Mouse (Mus musculus) skeletal muscle tissue, adult 2 months (tissue): ENCODE measurements around the gene Oxct2b.
"Not testable (repeated sequence)": the region's sequence is repeated elsewhere in the genome, so short reads cannot be mapped to it uniquely, and the experiment has no call there.

ENCODE experiments used
- DNase-seq: peaks from one replicate; pipeline ENCODE4 v3.0.0-alpha.2; 2012; ENCODE audit warnings: low read depth, low spot score

The Oxct2b gene

DNA sequence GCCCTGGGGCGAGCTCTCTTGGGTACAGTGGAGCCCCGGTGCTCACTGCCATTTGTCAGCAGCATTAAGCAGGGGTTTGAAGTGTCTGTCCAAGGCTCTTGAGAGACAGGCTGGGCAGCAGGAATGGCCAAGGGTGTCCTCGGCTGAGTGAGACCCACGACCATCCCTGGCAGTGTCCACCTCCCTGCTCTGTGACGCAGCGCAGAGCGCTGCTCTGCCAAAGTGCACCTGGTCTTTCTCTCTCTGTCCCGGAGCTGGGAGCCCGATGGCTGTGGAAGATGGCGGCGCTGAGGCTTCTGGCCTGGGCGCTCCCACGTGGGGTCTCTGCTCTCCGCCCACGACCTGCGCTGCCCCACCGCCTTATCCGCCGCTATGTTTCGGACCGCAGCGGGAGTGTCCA is at the start of gene Oxct2b:
Oxct2b (plus strand) TSS at position 256 of the 400 bp plus-strand sequence.
- no peak for DNase-seq

DNA sequence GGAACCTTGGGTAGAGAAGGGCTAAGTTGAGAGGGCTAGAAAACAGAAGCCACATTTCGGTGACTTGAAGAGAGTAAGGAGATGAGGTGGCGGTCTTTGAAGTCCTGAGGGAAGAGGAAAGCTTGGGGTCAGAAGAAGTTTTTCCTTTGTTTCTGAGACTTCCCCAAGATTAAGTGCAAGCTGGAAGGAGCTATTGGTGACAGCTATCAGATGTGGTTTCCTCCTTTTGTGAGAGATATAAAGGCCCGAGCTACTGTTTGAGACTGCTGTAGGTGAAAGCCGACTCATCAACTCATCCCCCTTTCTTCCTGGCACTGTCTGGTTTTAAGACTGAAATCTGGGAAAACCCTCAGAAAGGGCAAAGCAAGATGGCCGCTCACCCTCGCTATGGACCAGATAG is 47.4 kb upstream of the Oxct2b start:
- DNase-seq: no peak

DNA sequence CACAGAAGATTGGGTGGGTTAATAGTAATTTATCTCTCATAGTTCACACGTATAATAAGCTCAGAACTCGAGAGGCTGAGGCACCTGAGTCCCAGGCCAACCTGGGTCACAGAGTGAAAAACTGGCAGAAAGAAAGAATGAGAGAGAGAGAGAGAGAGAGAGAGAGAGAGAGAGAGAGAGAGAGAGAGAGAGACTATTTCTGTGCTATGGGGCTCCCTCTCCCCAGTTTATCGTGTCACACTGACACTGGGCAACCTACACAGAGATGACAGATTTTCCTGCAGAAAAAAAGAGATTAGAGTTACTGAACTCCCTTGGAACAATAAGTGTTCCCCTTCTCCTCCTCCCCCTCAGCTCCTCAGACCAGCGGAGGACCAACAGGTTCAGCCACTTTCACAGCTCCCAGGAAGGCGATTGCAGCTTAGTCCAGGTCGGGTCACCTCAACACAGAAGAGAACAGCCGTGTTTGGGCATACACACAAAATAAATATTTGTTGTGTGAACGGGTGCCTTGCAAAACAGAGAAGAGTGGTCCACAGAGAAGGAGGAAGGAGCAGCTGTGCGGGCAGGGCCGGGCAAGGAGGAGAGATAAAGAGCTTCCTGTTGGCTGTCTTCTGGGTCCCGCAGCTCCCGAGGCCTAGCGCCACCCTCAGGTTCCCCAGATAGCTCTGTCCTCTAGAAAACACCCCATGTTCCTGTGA is 44.6 kb upstream of the Oxct2b start:
- DNase-seq: no peak

DNA sequence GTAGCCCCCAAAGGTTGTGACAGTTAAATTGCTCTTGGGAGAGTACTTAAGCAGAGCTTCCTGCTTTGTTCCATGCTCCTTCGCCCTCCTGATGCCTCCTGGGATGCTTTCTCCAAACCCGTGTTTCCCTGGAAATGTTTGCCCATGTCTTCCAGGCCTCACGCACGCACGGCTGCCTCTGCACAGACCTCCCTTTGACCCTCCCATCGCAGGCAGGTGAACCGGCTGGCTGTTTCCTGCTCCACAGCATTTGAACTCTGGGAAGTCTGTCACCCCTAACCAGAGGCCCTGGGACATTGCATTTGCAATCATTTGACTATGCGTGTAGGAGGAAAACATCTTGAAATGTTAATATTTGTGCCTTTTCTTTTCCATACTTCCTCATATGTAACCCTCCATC is 39.1 kb upstream of the Oxct2b start:
- DNase-seq: no peak

DNA sequence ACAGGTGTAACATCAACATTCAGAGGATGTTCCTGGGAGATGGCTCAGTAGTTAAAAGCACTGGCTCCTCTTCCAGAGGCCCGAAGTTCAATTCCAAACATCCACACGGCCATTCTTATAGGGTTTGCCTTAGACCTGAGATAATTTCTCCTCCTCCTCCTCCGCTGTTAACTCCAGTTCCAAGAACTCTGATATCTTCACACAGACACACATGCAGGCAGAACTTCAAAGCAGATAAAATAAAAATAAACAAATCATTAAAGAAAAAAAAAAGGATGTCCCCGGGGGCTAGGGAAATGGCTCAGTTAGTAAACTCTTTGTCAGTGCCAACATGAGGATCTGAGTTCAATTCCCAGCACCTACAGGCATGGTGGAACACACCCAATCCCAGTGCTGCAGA is 37.8 kb upstream of the Oxct2b start:
- no peak for DNase-seq

DNA sequence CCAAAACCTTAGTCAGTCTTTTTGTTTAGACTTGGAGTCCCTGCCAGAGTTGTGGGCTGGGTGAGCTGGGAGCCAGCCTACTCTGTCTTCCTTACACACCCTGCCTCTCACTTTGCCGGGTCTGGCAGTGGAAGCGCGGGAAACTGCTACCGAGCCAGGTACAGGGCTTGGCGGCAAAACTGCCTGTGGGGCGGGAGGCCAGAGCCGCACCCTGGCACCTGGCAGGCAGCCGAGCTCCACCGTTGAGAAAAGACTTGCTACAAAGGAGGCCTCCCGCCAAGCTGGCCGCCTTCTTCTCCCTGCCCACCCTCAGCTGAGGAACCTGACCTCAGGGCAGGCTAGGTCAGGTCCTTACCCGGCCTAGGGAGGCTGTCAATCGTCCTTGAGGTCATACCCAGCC is 35.3 kb upstream of the Oxct2b start:
- DNase-seq: no peak

DNA sequence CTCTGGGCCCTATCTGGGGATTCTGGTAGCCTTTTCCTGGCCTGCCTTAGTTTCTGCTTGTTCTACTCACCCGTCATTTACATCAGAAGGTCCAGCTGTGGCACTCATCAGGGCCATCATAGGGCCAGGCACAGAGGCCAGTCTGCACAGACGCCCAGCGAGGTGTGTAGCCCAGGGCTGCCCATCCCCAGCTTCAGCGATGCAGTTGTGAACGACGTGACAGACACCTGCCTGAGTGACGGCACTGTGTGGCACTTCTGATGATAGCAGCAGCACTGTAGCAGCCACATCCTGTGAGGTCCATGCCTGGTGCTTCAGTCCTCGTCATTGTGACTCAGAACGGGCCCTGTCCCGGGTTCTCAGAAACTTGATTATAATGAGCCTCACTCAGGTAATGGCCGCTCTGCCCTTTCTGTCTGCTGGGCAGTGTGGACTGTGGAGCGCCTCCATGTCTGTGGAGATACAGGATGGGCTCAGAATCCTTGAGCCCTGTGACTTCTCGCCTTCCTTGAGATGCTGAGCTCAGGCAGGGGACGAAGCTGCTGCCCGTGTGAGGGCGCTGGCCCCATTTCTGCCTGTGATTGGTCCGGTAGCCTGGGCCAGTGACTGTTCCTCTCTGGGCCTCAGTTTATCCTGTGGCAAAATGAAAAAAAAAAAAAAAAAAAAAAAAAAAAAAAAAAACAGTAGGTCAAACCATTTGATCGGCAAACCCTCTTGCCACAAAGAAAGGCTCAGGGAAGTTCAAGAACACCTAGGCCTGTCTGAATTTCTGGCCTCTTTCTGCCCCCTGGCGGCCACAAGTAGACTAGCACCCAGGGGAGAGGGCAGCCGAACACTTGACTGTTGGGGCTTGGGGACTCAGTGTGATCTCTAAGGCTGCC is 33.5 kb upstream of the Oxct2b start:
- peak; percentile 47 for DNase-seq

DNA sequence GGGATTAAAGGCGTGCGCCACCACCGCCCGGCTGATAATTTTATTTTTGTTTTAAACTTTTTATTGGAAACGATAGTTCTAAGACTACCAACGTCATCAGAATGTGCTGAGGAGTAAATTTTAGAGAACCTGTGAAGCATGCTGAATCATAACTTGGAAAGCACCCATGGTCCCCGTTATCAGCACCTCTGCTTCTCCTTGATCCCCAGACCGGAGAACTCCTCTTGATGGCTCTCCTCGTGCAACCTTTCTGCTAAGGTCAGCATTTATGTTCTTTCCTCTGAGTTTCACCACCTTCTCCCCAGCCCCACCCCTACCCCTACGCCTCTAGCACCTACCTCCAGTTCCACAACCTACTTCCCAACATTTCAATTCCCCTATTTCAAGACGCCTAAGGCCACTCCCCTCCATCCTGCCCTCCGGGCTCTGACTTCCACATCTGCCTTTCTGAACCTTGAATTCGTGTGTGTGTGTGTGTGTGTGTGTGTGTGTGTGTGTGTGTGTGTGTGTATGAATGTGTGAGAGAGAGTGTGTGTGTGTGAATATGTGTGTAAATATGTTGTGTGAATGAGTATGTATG is 32.7 kb upstream of the Oxct2b start:
- DNase-seq: no peak

DNA sequence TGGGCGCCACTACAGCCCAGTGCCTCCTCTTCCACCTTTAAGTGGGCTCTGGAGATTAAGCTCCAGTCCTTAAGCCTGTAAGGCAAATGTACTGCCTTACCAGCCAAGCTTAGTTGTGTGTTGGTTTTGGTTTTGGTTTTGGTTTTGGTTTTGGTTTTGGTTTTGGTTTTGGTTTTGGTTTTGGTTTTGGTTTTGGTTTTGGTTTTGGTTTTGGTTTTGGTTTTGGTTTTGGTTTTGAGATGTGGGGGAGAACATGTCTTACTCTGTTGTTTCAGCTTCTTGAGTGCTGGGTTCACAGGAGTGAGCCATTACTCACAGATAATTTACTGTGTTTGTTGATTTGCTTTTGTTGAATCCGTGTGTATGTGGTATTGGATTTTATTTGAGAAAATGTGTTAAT is 30.8 kb upstream of the Oxct2b start:
- no peak for DNase-seq

DNA sequence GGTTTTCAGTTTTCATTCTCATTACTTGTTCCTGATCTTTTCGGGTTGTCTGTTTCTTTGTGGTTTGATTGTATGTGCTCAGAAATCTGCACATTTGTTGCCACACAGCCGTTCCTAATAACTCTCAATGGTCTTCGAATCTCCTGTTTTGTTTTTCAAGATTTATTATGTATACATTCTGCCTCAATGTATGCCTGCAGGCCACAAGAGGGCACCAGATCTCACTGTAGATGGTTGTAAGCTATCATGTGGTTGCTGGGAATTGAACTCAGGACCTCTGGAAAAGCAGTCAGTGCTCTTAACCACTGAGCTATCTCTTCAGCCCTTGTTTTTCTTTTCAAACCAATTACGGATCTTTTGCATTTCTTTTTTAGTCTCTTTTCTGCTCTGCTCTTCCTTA is 29.7 kb upstream of the Oxct2b start:
- no peak for DNase-seq

DNA sequence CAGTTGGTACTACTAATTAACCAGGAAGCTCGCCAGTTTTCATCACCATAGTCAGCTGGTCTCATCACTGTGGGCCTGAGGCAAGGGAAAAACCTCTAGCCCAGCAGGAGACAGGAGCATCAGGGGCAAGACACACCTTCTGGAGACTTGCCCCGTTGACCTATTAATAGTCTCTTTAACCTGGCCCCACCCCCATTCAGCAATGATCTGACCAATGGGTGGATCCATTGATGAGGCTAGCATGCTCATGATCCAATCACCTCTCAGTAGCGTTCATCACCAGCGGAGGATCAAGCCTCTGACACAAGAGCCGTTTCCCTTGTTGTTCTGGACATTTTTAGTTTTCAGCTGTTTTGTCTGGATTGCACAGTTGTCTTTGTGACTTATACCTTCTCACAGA is 23.4 kb upstream of the Oxct2b start:
- DNase-seq: no peak

DNA sequence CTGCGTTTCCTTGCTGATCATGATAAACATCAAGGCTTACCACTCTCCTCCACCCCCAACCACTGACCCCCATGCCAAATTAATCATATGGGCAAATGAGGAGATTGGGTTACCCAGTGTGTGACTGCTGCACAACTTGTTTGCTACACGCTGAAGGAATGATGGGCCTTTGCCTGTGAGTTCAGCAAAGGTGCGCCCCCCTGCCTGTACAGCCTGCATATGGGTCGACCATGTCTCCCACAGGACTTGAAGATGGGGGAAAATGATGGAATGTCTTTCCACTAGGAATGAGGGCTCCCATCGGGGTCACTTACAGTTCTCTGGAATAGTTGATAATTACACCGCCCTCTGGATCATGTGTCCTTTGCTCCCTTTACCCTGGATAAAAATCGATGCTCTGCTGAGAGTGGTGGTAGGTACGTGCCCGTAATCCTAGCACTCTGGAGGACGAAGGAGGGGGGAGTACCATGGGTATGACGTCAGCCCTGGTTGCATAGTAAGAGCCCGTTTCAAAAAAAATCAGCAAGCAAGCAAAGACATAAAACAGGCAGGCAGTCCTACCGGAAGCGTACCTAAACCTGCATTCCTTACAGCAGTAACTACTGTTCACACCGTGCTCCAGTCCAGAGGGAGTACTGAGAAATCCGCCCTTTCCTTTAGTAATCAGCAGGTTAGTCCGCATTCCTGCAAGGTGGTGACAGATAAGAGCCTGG is 22.8 kb upstream of the Oxct2b start:
- no peak for DNase-seq

DNA sequence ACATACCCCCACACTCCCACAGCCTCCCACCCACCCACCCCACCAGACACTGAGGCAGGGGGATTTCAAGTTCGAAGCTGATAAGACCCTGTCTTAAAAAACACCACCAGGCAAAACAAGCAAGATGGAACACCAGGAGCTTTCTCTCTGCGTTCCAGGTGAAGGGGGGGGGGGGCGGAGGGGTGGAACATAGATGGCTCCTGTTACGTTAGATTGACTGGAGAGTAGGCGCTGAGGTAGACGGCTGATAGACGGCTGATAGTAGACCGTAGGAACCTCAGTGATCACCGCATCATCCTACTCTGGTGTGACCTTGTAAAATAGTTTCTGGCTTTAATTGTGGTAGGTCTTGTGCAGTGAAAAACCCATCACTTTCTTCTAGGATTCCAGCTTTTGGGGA is 22.2 kb upstream of the Oxct2b start:
- DNase-seq: no peak

DNA sequence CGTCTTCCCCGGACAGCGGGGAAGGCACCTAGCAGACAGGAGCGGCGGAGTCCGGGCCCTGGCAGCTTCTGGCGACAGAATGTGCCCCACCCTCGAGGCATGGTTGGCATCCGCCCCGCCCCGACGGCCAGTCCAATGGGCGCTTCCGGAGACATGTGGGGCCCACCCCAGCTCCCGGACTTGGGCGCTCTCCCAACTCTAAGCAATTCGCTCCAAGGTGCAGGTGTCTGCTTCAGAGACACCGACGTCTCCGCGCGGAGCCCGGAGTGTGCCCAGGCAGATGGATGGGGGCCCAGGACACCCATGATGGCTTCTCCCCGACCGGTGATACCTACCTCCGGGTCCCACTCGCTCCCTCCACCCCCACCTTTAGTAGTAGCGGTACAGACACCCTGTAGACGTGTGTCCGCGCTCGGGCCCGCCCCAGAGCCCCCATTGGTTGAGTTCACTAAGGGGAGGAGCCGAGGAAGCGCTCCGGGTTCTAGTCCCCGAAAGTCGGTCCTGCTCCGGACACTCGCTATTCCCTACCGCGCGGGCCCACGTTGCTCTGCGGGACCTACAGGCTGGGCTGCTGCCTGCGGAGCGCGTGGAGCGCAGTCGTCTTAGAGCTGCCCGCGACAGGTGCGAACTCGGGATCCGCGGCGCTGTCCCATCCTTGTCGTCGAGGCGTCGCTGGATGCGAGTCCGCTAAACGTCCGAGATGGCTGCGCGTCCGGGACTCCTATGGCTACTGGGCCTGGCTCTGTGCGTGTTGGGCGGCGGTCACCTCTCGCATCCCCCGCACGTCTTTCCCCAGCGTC is 11.2 kb upstream of the Oxct2b start, which contains the start of gene Bmp8b:
Bmp8b (plus strand) TSS at position 515 of the 800 bp plus-strand sequence.
- no peak for DNase-seq

DNA sequence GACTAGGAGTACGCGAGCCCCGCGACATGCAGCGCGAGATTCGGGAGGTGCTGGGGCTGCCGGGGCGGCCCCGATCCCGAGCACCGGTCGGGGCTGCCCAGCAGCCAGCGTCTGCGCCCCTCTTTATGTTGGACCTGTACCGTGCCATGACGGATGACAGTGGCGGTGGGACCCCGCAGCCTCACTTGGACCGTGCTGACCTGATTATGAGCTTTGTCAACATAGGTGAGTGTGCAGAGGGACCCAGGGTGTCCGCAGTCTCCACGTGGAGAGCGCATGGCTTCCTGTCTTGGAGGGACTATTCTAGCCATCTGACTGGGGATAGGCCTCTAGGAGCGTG is 10.6 kb upstream of the Oxct2b start:
- no peak for DNase-seq

DNA sequence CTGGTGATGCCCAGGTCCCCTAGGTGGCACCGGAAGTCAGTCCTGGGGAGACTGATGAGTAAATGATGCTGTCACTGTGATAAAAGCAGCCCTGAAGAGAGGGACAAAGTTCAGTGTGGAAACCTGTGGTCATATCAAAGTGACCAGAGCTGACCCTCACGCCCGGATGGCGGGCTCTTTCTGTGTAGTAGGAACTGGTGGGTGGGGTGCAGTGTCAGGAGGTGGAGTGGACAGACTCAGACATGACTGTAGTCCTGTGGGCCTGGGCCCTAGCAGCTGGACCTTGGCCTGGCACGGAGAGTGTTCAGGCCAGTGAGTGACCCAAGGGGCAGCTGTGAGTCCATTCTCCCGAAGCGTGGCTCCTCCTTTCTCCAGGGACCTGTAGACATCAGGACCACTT is 10.1 kb upstream of the Oxct2b start:
- not testable (repeated sequence) for DNase-seq

DNA sequence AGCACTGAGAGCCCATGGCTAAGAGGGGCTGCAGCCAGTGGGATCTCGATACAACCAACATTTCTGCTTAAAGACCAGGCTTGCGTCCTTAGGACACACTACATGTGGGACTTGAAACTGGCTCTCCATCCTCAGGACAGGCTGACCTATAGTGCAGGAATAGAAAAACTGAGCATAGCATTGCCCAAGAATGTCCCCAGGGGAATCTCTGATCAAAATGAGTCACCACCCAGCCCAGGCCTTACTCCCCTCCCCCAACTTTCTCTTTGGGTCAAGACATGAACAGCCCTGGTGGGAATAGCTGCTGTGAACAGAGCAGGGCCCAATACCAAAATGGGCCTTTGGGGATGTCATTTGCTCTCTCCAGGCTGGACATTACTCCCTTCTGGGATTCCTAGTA is 9.2 kb upstream of the Oxct2b start:
- no peak for DNase-seq

DNA sequence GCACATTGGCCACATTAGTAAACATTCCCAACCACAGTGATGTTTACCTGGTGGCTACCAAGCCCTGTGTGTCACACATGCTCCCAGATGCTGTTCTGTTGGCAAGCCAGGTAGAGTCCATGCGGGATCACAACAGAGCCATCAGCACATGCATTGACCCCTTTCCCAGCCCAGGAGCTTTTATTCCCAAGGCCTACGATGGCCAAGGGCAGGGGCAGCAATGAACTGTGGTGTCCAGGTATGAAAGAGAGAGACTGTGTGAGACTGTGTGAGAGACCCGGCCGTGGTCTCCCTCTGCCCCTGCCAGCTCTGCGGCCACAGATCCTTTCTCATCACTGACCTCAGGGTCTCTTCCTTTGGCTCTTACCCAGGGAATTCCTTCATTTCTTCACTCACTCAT is 8.0 kb upstream of the Oxct2b start:
- DNase-seq: no peak

DNA sequence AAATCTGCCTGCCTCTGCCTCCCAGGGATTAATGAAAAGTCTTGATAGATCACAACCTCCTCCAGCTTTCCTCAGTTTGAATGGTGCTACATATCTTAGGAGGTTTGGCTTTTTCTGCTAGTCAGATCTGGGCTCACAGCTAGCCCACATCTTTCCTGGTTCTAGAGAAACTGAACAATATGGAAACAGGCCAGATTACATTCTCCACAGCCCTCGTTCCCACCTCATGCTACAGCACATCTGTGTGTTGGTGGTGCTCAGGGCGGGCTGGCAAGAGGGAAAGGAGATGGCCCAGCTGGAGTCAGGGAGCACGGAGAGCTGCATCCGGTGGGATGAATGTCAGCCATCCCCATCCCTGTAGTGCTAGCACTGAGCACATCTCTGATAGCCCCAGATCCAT is 5.3 kb upstream of the Oxct2b start:
- no peak for DNase-seq

DNA sequence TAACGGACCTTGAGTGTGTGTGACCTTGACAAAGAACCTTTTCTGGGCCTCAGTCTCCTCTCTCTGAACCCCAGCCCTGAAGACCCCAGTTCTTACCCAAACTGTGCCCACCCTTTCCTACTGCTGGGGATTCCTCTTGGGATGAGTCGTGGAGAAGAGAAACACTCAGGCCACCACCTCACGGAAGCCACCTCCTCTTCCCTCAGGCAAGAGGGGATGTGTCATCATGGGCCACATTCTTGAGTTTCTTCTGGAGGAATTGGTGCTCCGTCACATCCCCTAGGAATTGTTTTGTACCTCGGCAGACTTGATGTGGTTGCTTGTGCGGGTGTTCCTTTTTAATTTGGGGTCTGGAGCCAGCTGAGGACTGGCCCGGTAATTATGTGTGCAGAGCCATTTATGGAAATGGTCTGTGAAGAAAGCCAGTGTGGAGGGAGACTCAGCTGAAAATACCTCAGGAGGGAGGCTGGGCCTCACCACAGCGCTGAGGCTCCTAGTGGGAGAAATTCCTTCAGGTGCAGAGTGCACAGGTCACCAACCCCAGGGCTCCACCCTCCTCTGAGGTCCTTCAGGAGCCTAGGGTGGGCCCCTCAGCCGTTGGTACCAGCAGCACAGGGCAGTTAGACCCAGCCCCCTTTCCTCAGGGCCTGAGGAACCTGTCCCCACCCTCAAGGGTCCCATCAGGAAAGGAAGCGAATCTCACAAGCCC is 4.6 kb upstream of the Oxct2b start:
- DNase-seq: not testable (repeated sequence)
